Mouse (Mus musculus) cerebellum, adult 2 months (tissue): Measurements from ENCODE around the gene Fam171a2. TPM values are rescaled to one million over a fixed set of nuclear protein-coding genes. Genes with fewer than 3 reads are reported as not detected.

Source experiments
- DNase-seq, 2 experiments: peaks; one replicate each; pipeline ENCODE4 v3.0.0; 2021
- H3K27ac ChIP-seq: fragments of 200-500 bp; 2 replicates; pipeline ENCODE4 v1.5.1; 2012; ENCODE audit warnings: low read length, control low read depth, inconsistent platforms; ENCODE audit not compliant: insufficient read depth
- H3K27me3 ChIP-seq: fragments of 200-500 bp; 2 replicates; pipeline ENCODE4 v1.6.1; 2012; ENCODE audit warnings: inconsistent platforms, mild to moderate bottlenecking, low read length, moderate library complexity; ENCODE audit not compliant: control insufficient read depth, insufficient read depth
- H3K4me1 ChIP-seq: fragments of 200-500 bp; 2 replicates; pipeline ENCODE4 v1.6.1; 2011; ENCODE audit warnings: low read length; ENCODE audit not compliant: control insufficient read depth, insufficient read depth
- H3K4me3 ChIP-seq: fragments of 200-500 bp; replicated peaks from 2 replicates; pipeline ENCODE3; 2011; ENCODE audit warnings: mild to moderate bottlenecking, low read depth, low read length, control low read depth; ENCODE audit not compliant: insufficient read depth
- CTCF ChIP-seq: fragments of 200-500 bp; IDR thresholded peaks from 2 replicates; pipeline ENCODE4 v1.5.1; 2011; ENCODE audit warnings: low read depth, mild to moderate bottlenecking, control low read depth, low read length, moderate library complexity, borderline replicate concordance; ENCODE audit not compliant: insufficient read depth
- POLR2A ChIP-seq: fragments of 200-500 bp; IDR thresholded peaks from 2 replicates; pipeline ENCODE4 v1.6.1; 2011; ENCODE audit warnings: low read length, control low read depth, borderline replicate concordance; ENCODE audit not compliant: insufficient read depth
- WGBS: fragments of 180-500 bp; shearing (Covaris S2); methylation state at CpG from one replicate; pipeline ENCODE4 v1.1.7; 2018; 5-methylcytosine and 5-hydroxymethylcytosine counted together
- polyA plus RNA-seq: library from polyadenylated mRNA; depleted of rRNA; stranded (reverse); fragments of >200 nt; gene quantifications from 2 replicates; pipeline ENCODE4 v1.2.3, GENCODE M21; 2012

The Fam171a2 gene
- polyA plus RNA-seq, 1 experiment, result 57.8 TPM

DNA sequence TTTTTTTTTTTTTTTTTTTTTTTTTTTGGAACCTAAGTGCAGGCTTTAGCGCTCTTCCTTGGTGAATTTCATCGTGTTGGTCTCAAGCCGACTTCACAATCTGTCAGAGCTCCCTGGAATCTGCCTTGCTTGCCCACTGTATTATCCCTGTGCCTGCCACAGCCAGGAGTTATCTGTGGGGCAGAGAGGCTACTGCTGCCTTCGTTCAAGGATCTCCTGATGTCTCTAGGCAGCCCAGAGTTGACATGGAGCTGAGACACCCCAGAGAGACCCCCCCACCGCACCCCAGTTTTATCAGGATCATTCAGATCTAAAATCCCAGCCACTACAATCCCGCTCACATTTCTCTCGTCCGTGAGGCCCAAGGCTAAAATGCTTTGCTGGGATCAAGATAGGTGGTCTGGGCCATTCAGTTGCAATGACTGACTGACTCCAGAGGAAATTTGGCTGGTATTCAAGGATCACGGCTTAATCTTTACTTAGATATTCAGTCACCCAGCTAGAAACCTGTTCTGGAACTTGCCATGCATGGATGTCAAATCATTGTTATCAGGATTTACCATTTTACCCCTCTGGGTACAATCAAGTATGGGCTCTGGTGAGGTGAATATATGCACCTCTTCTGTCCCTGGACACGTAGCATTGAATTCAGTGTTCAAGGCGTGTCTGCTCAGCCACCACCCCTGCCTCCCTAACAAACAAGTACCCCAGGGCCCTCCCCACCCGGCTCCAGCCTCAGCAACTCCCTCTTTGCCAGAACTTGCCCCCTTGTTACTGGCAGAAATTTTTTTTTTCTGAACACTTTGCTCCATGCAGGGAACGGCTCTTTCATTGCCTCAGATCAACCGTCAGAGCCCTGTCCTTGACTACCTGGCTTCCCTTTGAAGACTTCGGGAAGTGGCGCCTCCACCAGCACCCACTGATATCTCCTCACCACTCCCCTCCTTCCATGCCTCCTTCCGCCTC lies 1.8 kb upstream of the Fam171a2 start:
- Histone ChIP-seq H3K27ac (peak overlapping the region; percentile 77), H3K4me3 (no peak overlapping the region), H3K27me3 (no peaks in the 10 kb centered on the region), H3K4me1 (peaks cover 29% of the 10 kb centered on the region)
- peak; percentile 63 to 78 for DNase-seq
- 52% methylated on average over 17 of the region's 17 CpGs for WGBS
- TF ChIP-seq POLR2A, result no peak
- no peak for TF ChIP-seq CTCF

DNA sequence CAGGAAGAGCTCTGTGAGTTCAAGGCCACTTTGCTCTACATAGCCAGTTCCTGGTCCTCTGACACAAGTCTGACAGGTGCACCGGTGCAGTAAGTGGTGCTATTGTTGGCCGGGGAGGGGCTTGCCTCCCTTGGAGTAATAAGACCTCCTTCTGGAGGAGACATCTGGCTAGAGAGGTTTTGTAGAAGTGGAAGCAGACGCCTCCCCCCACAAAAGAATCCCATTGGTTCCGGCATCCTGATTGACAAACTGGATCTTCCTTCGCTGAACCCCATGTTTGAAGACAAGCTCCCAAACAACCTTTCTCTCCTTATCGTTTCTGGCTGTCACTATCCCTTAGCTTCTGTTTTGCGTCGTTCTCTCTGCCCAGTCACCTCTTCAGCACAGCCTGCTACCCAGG lies 845 bp upstream of the Fam171a2 start:
- no peaks in the 10 kb centered on the region for H3K27me3 ChIP-seq
- peak; percentile 41 to 51 for DNase-seq
- WGBS, result 9% methylated on average over 8 of the region's 8 CpGs

DNA sequence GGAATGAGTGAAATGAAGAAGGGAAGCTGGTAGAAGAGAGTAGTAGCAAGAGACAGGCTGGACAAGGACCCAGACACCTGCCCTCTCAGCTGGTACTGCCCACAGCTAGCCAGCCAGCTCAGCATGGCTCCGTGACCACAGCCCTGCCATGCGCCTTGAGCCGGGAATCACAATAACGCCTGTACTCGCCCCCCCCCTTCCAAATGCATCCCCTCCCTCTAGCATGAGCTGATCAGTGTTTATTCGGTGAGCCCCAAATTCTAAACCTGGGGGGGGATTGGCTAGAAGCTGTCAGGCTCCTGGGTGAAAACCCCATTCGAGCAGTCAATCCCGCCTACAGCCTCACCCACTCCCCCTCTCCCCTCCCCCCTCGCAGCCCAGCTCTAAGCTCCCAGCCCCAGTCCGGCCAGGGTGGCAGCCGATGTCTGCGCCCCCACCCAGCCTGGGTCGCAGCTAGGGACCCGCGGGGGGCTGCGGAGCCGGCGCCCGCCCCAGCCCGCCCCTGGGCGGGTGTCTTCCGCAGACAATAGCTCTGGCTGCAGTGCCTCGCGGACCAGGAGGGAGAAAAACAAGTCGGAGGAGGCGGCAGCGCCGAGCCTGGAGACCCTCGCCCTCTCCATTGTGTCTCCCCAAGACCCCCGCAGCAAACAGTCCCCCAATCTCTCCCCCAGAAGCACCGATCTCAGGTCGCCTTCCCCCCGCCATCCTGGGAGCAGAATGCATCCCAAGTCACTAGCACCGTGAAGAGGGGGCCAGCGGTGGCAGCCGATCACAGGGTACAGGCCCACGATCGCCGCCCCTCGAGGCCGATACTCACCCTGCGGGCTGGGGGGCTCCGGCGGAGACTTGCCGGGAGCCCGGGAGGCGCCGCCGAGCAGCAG lies 661 bp downstream of the Fam171a2 start:
- H3K27me3 ChIP-seq, result no peaks in the 10 kb centered on the region
- peaks cover 33% of the 10 kb centered on the region for H3K4me1 ChIP-seq
- H3K4me3 ChIP-seq, result peak overlapping the region; percentile 80
- DNase-seq, result peak; percentile 75 to 79
- H3K27ac ChIP-seq, result peak overlapping the region; percentile 95
- no peak for TF ChIP-seq CTCF
- no peak for TF ChIP-seq POLR2A
- WGBS, result 1% methylated on average over 49 of the region's 49 CpGs

More for the DNA sequence above, 845 bp upstream of the Fam171a2 start:
- peak overlapping the region; percentile 3 for H3K4me3 ChIP-seq
- H3K4me1 ChIP-seq, result peaks cover 33% of the 10 kb centered on the region
- no peak for TF ChIP-seq CTCF
- TF ChIP-seq POLR2A, result no peak
- H3K27ac ChIP-seq, result peak overlapping the region; percentile 77

DNA sequence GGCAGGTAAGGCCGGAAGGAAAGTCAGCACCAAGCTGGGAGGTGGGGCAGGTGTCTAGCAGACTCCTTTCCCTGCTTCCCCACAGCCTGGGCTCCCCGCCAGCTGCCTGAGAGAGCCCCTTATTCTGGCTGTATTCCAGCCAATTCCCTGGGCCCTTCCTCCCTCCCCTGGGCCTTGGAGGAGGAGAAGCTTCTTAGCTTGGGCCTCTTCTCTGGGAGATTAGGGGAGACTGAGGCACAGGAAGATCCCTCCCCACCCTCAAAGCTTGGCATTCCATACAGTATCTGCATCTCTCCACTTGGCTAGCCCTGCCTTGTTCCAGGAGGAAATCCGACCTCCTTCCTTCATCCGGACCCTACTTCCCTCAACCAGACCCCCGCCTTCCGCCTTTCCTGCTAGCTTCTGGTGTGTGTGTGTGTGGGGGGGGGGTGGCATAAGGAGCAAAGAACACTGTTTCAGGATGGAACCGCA lies 1.6 kb downstream of the Fam171a2 start:
- H3K4me1 ChIP-seq, result peaks cover 33% of the 10 kb centered on the region
- peak; percentile 48 to 57 for DNase-seq
- no peaks in the 10 kb centered on the region for H3K27me3 ChIP-seq
- 7% methylated on average over 7 of the region's 7 CpGs for WGBS
- H3K4me3 ChIP-seq, result peak overlapping the region; percentile 80
- TF ChIP-seq CTCF, result no peak
- TF ChIP-seq POLR2A, result no peak
- H3K27ac ChIP-seq, result peak overlapping the region; percentile 55

DNA sequence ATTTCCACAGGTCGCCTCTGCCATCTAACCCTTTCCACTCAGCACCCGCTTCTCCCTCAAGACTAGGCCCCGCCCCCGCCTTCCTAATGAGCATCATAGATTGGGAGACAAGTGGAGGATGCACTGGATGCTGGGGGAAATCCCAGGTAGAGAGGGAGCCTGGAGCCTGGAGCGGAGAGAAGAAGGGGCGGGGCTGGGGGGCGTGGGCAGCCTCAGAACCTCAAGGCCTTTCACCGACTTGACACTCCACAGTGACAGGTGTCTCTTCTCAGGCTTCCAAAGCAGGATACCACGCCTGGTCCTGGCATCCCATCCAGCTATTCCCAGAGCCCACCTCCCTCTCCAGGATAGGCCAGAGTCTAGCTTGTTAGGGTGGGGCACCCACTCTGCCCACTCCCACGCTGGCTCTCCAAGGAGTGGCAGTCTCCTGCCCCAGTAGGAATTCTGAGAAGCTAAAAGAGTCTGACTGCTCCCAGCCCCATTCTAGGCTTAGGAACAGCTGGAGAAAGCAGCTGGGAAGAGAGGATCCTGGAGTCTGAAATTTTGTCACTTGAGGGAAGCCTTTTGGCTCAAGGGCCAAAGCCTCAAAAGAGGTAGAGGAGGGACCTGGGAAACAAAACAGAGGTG lies 2.1 kb downstream of the Fam171a2 start:
- peak in 1 of 2 experiments; percentile 31 for DNase-seq
- 25% methylated on average over 10 of the region's 10 CpGs for WGBS
- no peak for TF ChIP-seq POLR2A
- TF ChIP-seq CTCF, result no peak
- no peaks in the 10 kb centered on the region for H3K27me3 ChIP-seq
- H3K4me1 ChIP-seq, result peaks cover 33% of the 10 kb centered on the region
- H3K4me3 ChIP-seq, result peak overlapping the region; percentile 80
- H3K27ac ChIP-seq, result no peak overlapping the region

DNA sequence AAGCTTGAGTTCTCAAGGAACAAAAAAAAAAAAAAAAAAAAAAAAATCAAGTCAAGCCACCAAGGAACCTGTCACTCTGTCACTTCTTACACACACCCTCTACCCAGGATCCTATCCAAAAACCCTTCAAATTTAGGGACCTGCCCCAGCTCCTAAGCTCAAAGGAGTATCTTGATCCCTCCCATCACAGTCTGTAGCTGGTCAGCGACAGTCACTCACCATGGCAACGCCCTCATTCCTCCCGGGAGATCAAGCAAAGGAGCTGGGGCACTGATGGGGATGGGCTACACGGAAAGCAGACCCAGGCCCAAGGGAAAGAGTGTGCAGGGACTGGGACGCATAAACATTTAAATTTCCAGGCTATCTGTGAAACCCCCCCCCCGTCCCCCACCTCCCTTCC lies 2.7 kb downstream of the Fam171a2 start:
- H3K4me1 ChIP-seq, result peaks cover 35% of the 10 kb centered on the region
- TF ChIP-seq POLR2A, result no peak
- TF ChIP-seq CTCF, result no peak
- no peaks in the 10 kb centered on the region for H3K27me3 ChIP-seq
- no peak overlapping the region for H3K27ac ChIP-seq
- H3K4me3 ChIP-seq, result peak overlapping the region; percentile 8
- DNase-seq, result no peak
- 27% methylated on average over 6 of the region's 6 CpGs for WGBS

DNA sequence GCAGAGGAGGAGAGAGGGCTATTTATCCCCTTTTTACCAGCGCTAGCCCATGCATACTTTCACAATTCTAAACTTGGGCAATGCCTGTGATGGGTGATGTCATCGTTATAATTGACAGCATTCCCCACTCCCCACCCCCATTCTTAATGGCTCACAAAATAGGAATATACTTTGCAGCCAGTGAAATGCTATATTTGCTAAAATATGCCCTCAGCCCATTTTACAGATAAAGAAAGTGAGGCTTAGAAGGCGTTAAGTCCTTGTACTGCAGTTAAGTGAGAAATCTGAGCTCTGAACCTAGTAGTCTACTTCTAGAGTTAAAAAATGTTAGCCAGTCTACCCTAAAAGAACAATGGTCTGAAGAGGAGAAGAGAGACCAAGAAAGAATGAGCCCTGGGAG lies 3.2 kb downstream of the Fam171a2 start:
- WGBS, result 83% methylated on average over 3 of the region's 3 CpGs
- DNase-seq, result no peak

More for the DNA sequence above, 3.2 kb downstream of the Fam171a2 start:
- Histone ChIP-seq H3K4me1 (peaks cover 35% of the 10 kb centered on the region), H3K27me3 (no peaks in the 10 kb centered on the region), H3K4me3 (no peak overlapping the region), H3K27ac (no peak overlapping the region)
- TF ChIP-seq POLR2A, result no peak
